Mouse (Mus musculus) megakaryocyte, embryonic 14.5 days (primary cell): Measurements from ENCODE around the gene Spata21.

Experiments used
- FLI1 ChIP-seq: IDR thresholded peaks from 2 replicates; pipeline ENCODE4 v1.6.1; 2012; ENCODE audit warnings: low read length, inconsistent platforms, mixed read lengths
- GATA1 ChIP-seq: IDR thresholded peaks from 3 replicates; pipeline ENCODE4 v1.6.1; 2012; ENCODE audit warnings: mixed read lengths, low read length, inconsistent platforms, borderline replicate concordance

DNA sequence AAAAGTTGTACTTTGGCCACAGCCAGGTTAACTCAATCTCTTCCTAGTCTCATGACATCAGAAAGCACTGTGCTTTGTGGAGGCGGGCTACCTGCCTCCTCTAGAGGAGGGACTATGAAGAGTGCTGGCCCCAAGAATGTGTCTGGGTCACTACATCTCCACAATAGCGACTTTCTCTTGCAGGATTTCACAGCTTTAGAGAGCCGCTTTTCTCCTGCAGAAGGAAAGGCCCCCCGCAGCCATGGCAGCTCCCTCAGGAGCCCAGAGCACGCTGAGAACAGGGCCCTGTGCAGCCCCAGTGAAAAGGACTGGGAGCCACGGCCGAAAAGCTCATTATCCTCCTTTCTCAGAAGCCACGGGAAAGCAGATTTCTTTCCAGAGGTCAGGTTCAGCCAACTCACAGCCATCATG lies 45.9 kb downstream of the Spata21 start:
- TF ChIP-seq GATA1 (no peak), FLI1 (no peak)
